Mouse (Mus musculus) spleen, adult 2 months (tissue): Measurements from ENCODE around the gene Rps21. TPM values are rescaled to one million over a fixed set of nuclear protein-coding genes. Genes with fewer than 3 reads are reported as not detected.

Experiments
- DNase-seq, 2 experiments: peaks; one replicate each; pipeline versions ENCODE4 v3.0.0 to v3.0.0-alpha.2; 2012 to 2021; ENCODE audit warnings: low spot score in 2 of 2, low read depth in 1 of 2
- H3K27ac ChIP-seq: fragments of 200-500 bp; 2 replicates; pipeline ENCODE4 v1.5.1; 2012; ENCODE audit warnings: low read length, inconsistent platforms; ENCODE audit not compliant: insufficient read depth
- H3K27me3 ChIP-seq: fragments of 200-500 bp; 2 replicates; pipeline ENCODE4 v1.6.1; 2012; ENCODE audit warnings: mild to moderate bottlenecking, moderate library complexity, low read length, inconsistent platforms; ENCODE audit not compliant: control insufficient read depth, insufficient read depth
- H3K36me3 ChIP-seq: fragments of 200-500 bp; 2 replicates; pipeline ENCODE4 v1.6.1; 2012; ENCODE audit warnings: mild to moderate bottlenecking, low read length, inconsistent platforms; ENCODE audit not compliant: control insufficient read depth, insufficient read depth
- H3K4me1 ChIP-seq: fragments of 200-500 bp; 2 replicates; pipeline ENCODE4 v1.6.1; 2011; ENCODE audit warnings: inconsistent platforms; ENCODE audit not compliant: control insufficient read depth, insufficient read depth, insufficient read length
- H3K4me3 ChIP-seq: fragments of 200-500 bp; 2 replicates; pipeline ENCODE4 v1.5.1; 2011; ENCODE audit warnings: mild to moderate bottlenecking, inconsistent platforms; ENCODE audit not compliant: insufficient read depth, insufficient read length; ENCODE audit errors: extremely low read depth
- CTCF ChIP-seq: fragments of 200-500 bp; IDR thresholded peaks from 2 replicates; pipeline ENCODE4 v1.5.1; 2011; ENCODE audit warnings: mild to moderate bottlenecking, inconsistent platforms; ENCODE audit not compliant: insufficient read depth, insufficient read length, insufficient replicate concordance; ENCODE audit errors: extremely low read depth
- POLR2A ChIP-seq: fragments of 200-500 bp; IDR thresholded peaks from 2 replicates; pipeline ENCODE4 v1.6.1; 2011; ENCODE audit warnings: low read depth, low read length, inconsistent platforms
- WGBS: fragments of 180-500 bp; shearing (Covaris S2); methylation state at CpG from one replicate; pipeline ENCODE4 v1.1.7; 2018; 5-methylcytosine and 5-hydroxymethylcytosine counted together
- polyA plus RNA-seq: library from polyadenylated mRNA; depleted of rRNA; stranded (reverse); fragments of >200 nt; gene quantifications from 2 replicates; pipeline ENCODE4 v1.2.3, GENCODE M21; 2012; rRNA removed

Rps21 gene
- polyA plus RNA-seq, 1 experiment: 2,793 TPM

DNA sequence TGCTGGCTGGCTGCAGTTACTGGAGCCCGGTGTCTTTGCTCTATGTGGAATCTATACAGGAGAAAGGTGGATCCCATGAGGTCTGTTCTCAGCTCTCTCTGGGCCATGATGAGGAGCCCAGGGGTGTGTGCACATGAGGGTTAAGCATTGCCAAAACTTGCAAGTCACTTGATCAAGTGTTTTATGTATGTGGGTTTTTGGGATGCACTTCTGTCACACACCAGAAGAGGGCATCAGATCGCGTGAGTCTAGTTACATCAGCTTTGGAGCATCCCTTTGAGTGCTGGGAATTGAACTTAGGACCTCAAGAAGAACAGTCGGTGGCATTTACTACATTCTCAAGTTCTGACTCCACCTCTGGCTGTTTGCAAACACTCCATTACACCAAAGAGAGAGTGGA is 47.4 kb downstream of the Rps21 start:
- Histone ChIP-seq H3K27me3 (no peaks in the 10 kb centered on the region), H3K36me3 (no peaks in the 10 kb centered on the region), H3K4me1 (no peaks in the 10 kb centered on the region), H3K27ac (no peak overlapping the region), H3K4me3 (no peak overlapping the region)
- TF ChIP-seq CTCF (no peak), POLR2A (no peak)
- DNase-seq: no peak
- 59% methylated on average over 4 of the region's 4 CpGs for WGBS

DNA sequence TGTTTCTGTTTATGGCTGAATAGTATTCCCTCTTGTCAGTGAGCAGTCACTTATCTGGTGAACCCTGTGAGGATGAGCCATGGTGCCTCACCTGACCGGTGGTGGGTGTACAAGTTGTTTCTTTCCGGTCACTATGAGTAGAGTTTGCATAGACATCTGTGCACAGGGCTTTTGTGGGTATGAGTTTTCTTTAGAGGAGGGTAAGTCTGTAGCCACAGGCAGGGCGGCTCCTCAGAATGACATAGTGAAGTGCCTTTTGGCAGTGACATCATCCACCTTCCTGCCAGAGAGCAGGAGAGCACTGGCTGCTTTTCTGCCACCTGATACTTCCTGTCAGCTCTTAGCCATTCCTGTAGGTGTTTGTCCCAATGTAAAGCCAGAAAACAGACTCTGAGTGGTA is 48.3 kb downstream of the Rps21 start:
- DNase-seq: no peak
- Histone ChIP-seq H3K27ac (no peak overlapping the region), H3K4me1 (no peaks in the 10 kb centered on the region), H3K4me3 (no peak overlapping the region), H3K36me3 (no peaks in the 10 kb centered on the region), H3K27me3 (no peaks in the 10 kb centered on the region)
- TF ChIP-seq CTCF (no peak), POLR2A (no peak)
- WGBS: 63% methylated on average over 3 of the region's 3 CpGs

DNA sequence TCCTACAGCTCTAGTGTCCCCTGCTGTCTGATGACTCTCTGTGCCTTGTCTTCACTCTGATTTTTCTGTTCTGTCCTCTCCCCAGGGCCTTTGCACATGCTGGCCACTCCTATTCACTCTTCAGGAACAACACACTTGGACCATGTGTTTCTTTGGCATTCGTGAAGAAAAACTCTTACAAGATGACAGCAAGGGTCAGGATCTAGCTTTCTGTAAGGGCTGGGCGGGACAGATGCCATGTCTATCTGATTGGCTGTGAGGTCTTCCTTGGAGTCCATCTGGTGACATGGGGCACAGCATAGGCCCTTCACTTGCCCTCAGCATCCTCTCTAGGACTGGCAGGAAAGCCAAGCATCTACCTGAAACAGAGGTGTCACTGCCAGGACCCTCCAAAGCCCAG is 48.8 kb downstream of the Rps21 start:
- Histone ChIP-seq H3K27ac (no peak overlapping the region), H3K36me3 (no peaks in the 10 kb centered on the region), H3K4me1 (no peaks in the 10 kb centered on the region), H3K4me3 (no peak overlapping the region), H3K27me3 (no peaks in the 10 kb centered on the region)
- DNase-seq: no peak
- TF ChIP-seq POLR2A: no peak
- TF ChIP-seq CTCF: no peak
- 70% methylated on average over 2 of the region's 2 CpGs for WGBS

DNA sequence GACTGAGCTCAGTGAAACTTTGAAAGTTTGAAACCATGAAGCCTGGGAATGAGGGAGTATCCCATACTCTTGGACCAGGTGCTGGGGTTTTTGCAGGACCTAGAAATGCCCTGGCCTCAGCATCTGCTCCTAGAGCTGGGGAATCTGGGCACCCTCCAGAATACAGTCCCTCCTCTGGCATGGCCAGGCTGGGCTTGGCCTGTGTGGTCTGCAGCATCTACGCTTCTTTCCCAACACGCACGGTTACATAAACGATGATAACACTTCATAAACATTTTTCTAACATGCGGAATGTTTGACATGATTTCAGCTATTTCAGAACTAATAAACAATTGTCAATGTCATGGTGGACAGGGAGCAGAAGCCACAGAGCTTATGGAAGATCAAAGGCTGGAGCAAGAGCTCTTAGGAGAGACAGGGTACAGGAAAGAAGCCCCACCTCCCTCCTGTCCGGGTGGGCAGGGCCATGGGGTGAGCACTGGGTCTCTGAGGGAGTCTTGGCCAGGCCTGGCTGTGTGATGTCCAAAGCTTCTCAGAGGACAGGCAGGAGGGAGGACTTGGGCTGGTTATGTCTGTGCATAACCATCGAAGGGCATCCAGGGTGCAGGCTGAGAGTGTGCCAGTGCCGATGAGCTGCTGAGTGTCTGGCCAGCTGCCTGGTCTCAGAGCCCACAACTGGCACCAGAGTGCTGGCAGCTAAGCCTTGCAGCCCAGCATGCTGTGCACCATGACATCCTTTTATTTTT is 49.4 kb downstream of the Rps21 start:
- TF ChIP-seq POLR2A (no peak), CTCF (no peak)
- no peaks in the 10 kb centered on the region for H3K36me3 ChIP-seq
- H3K4me1 ChIP-seq: no peaks in the 10 kb centered on the region
- H3K4me3 ChIP-seq: no peak overlapping the region
- no peaks in the 10 kb centered on the region for H3K27me3 ChIP-seq
- no peak for DNase-seq
- no peak overlapping the region for H3K27ac ChIP-seq
- WGBS: 86% methylated on average over 8 of the region's 8 CpGs

DNA sequence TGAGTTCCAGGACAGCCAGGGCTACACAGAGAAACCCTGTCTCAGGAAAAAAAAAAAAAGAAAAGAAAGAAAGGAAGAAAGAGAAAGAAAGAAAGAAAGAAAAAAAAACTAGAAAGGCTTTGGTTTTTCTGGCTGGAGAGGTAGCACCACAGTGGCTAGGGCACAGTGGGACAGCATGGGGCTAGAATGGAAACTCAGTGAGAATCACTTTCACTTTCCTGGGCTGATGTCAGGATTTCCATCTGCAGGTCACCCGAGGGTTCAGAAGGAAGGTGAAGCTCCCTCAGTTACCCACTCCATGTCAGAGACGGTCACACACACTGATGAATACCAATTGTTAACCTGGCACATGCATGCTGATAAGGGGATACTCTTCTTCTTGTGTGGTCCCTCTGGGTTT is 50.5 kb downstream of the Rps21 start:
- no peak for DNase-seq
- no peak for TF ChIP-seq POLR2A
- TF ChIP-seq CTCF: no peak
- 31% methylated on average over 2 of the region's 2 CpGs for WGBS
- Histone ChIP-seq H3K4me1 (no peaks in the 10 kb centered on the region), H3K36me3 (no peaks in the 10 kb centered on the region), H3K4me3 (no peak overlapping the region), H3K27me3 (no peaks in the 10 kb centered on the region), H3K27ac (no peak overlapping the region)

Other genes with a start within 250 kb of the Rps21 start
- gene Lsm14b, start 232.4 kb upstream of the Rps21 start, polyA plus RNA-seq: 17.9 and 25.8 TPM in 2 replicates
- 87.4 and 96.4 TPM in 2 replicates for gene Psma7, start 214.9 kb upstream of the Rps21 start, polyA plus RNA-seq
- gene Ss18l1, start 214.9 kb upstream of the Rps21 start, polyA plus RNA-seq: 5.9 and 6.8 TPM in 2 replicates
- gene Mtg2, start 186.8 kb upstream of the Rps21 start, polyA plus RNA-seq: 12.8 and 13.9 TPM in 2 replicates
- gene Hrh3, start 152.9 kb upstream of the Rps21 start, polyA plus RNA-seq: not detected in 2 replicates
- gene Osbpl2, start 138.1 kb upstream of the Rps21 start, polyA plus RNA-seq: 12.3 and 14.3 TPM in 2 replicates
- 88.2 and 124 TPM in 2 replicates for gene Adrm1, start 85.9 kb upstream of the Rps21 start, polyA plus RNA-seq
- gene Lama5, start 31.5 kb upstream of the Rps21 start, polyA plus RNA-seq: 8.4 and 12.2 TPM in 2 replicates
- gene Cables2, start 16.1 kb downstream of the Rps21 start, polyA plus RNA-seq: 40.9 and 56.9 TPM in 2 replicates
- not detected in 2 replicates for gene Rbbp8nl, start 32.5 kb downstream of the Rps21 start, polyA plus RNA-seq
- 0.12 and 0.26 TPM in 2 replicates for gene Gata5, start 77.3 kb downstream of the Rps21 start, polyA plus RNA-seq
- 8.1 and 10.1 TPM in 2 replicates for gene Slco4a1, start 198.9 kb downstream of the Rps21 start, polyA plus RNA-seq
- gene Ntsr1, start 242.6 kb downstream of the Rps21 start, polyA plus RNA-seq: not detected in 2 replicates